Mouse (Mus musculus): ENCODE measurements around the gene Mknk2. TPM values are rescaled to one million over a fixed set of nuclear protein-coding genes. Genes with fewer than 3 reads are reported as not detected.

Mknk2 gene
- polyA plus RNA-seq, 1 experiment: 54.0 TPM

- H3K4me3 ChIP-seq (ENCODE audit: insufficient read depth, low read length): no peak overlapping the region
- TF ChIP-seq POLR2A (IDR thresholded peaks at IDR 0.05; ENCODE audit: extremely low read depth, insufficient read depth, low read length) (no peak), CTCF (IDR thresholded peaks at IDR 0.05; ENCODE audit: extremely low read depth, insufficient read depth, low read length) (no peak)
- H3K27ac ChIP-seq (ENCODE audit: insufficient read depth, low read length): peak overlapping the region; percentile 21; the same call in 1 of the 2 replicates
- no peaks in the 10 kb centered on the region for H3K4me1 ChIP-seq (ENCODE audit: control insufficient read depth, insufficient read depth, low read length)
Observed at GRCm38 (mm10) chr10:80665459-80665858, 12.5 kb downstream of the Mknk2 start.

- Histone ChIP-seq H3K4me1 (ENCODE audit: control insufficient read depth, insufficient read depth, low read length) (no peaks in the 10 kb centered on the region), H3K4me3 (ENCODE audit: insufficient read depth, low read length) (no peak overlapping the region), H3K27ac (ENCODE audit: insufficient read depth, low read length) (peak overlapping the region; percentile 43)
- TF ChIP-seq POLR2A (IDR thresholded peaks at IDR 0.05; ENCODE audit: extremely low read depth, insufficient read depth, low read length) (no peak), CTCF (IDR thresholded peaks at IDR 0.05; ENCODE audit: extremely low read depth, insufficient read depth, low read length) (no peak)
Observed at GRCm38 (mm10) chr10:80665016-80665380, 12.9 kb downstream of the Mknk2 start.

- Histone ChIP-seq H3K4me3 (ENCODE audit: insufficient read depth, low read length) (no peak overlapping the region), H3K4me1 (ENCODE audit: control insufficient read depth, insufficient read depth, low read length) (no peaks in the 10 kb centered on the region), H3K27ac (ENCODE audit: insufficient read depth, low read length) (peak overlapping the region; percentile 43)
- TF ChIP-seq POLR2A (IDR thresholded peaks at IDR 0.05; ENCODE audit: extremely low read depth, insufficient read depth, low read length) (no peak), CTCF (IDR thresholded peaks at IDR 0.05; ENCODE audit: extremely low read depth, insufficient read depth, low read length) (no peak)
Observed at GRCm38 (mm10) chr10:80664197-80665015, 13.5 kb downstream of the Mknk2 start.

GRCm38 (mm10) chr10:80663485-80664196 lies 14.3 kb downstream of the Mknk2 start:
- Histone ChIP-seq H3K4me1 (ENCODE audit: control insufficient read depth, insufficient read depth, low read length) (no peaks in the 10 kb centered on the region), H3K4me3 (ENCODE audit: insufficient read depth, low read length) (no peak overlapping the region), H3K27ac (ENCODE audit: insufficient read depth, low read length) (no peak overlapping the region)
- TF ChIP-seq POLR2A (IDR thresholded peaks at IDR 0.05; ENCODE audit: extremely low read depth, insufficient read depth, low read length) (no peak), CTCF (IDR thresholded peaks at IDR 0.05; ENCODE audit: extremely low read depth, insufficient read depth, low read length) (no peak)

GRCm38 (mm10) chr10:80661149-80661548 lies 16.8 kb downstream of the Mknk2 start:
- Histone ChIP-seq H3K4me1 (ENCODE audit: control insufficient read depth, insufficient read depth, low read length) (0 out of 2 replicates have a peak, but pooled peaks cover 3% of the 10 kb centered on the region), H3K27ac (ENCODE audit: insufficient read depth, low read length) (no peak overlapping the region), H3K4me3 (ENCODE audit: insufficient read depth, low read length) (no peak overlapping the region)
- TF ChIP-seq POLR2A (IDR thresholded peaks at IDR 0.05; ENCODE audit: extremely low read depth, insufficient read depth, low read length) (no peak), CTCF (IDR thresholded peaks at IDR 0.05; ENCODE audit: extremely low read depth, insufficient read depth, low read length) (peak; percentile 69)

- no peak overlapping the region for H3K27ac ChIP-seq (ENCODE audit: insufficient read depth, low read length)
- H3K4me1 ChIP-seq (ENCODE audit: control insufficient read depth, insufficient read depth, low read length): peaks cover 8% of the 10 kb centered on the region; the same call in 1 of the 2 replicates
- no peak overlapping the region for H3K4me3 ChIP-seq (ENCODE audit: insufficient read depth, low read length)
- TF ChIP-seq CTCF (IDR thresholded peaks at IDR 0.05; ENCODE audit: extremely low read depth, insufficient read depth, low read length): peak; percentile 71
- no peak for TF ChIP-seq POLR2A (IDR thresholded peaks at IDR 0.05; ENCODE audit: extremely low read depth, insufficient read depth, low read length)
Observed at GRCm38 (mm10) chr10:80659213-80659612, 18.7 kb downstream of the Mknk2 start.

GRCm38 (mm10) chr10:80658841-80659202 lies 19.1 kb downstream of the Mknk2 start:
- peaks cover 9% of the 10 kb centered on the region; the same call in 1 of the 2 replicates for H3K4me1 ChIP-seq (ENCODE audit: control insufficient read depth, insufficient read depth, low read length)
- no peak overlapping the region for H3K27ac ChIP-seq (ENCODE audit: insufficient read depth, low read length)
- TF ChIP-seq CTCF (IDR thresholded peaks at IDR 0.05; ENCODE audit: extremely low read depth, insufficient read depth, low read length): no peak
- TF ChIP-seq POLR2A (IDR thresholded peaks at IDR 0.05; ENCODE audit: extremely low read depth, insufficient read depth, low read length): no peak
- H3K4me3 ChIP-seq (ENCODE audit: insufficient read depth, low read length): no peak overlapping the region

- no peak for TF ChIP-seq POLR2A (IDR thresholded peaks at IDR 0.05; ENCODE audit: extremely low read depth, insufficient read depth, low read length)
- TF ChIP-seq CTCF (IDR thresholded peaks at IDR 0.05; ENCODE audit: extremely low read depth, insufficient read depth, low read length): no peak
- Histone ChIP-seq H3K27ac (ENCODE audit: insufficient read depth, low read length) (no peak overlapping the region), H3K4me1 (ENCODE audit: control insufficient read depth, insufficient read depth, low read length) (peaks cover 9% of the 10 kb centered on the region; the same call in 1 of the 2 replicates)
Observed at GRCm38 (mm10) chr10:80658194-80658840, 19.6 kb downstream of the Mknk2 start.

GRCm38 (mm10) chr10:80656863-80657623 lies 20.9 kb downstream of the Mknk2 start, which contains the start of gene Btbd2:
TSS of gene Btbd2 (minus strand) at chr10:80657071.
- TF ChIP-seq POLR2A (IDR thresholded peaks at IDR 0.05; ENCODE audit: extremely low read depth, insufficient read depth, low read length) (no peak), CTCF (IDR thresholded peaks at IDR 0.05; ENCODE audit: extremely low read depth, insufficient read depth, low read length) (no peak)
- H3K4me3 ChIP-seq (ENCODE audit: insufficient read depth, low read length): peak within 1 kb of the TSS; percentile 69
- H3K4me1 ChIP-seq (ENCODE audit: control insufficient read depth, insufficient read depth, low read length): peaks cover 9% of the 10 kb centered on the region; the same call in 1 of the 2 replicates
- peak within 1 kb of the TSS; percentile 41; the same call in 1 of the 2 replicates for H3K27ac ChIP-seq (ENCODE audit: insufficient read depth, low read length)

More at GRCm38 (mm10) chr10:80658194-80658840, 19.6 kb downstream of the Mknk2 start:
- H3K4me3 ChIP-seq (ENCODE audit: insufficient read depth, low read length): no peak overlapping the region
